Mouse (Mus musculus): ENCODE measurements around the gene Gipc1.
A peak's percentile ranks its signal among the peaks of the same experiment; 100 is the strongest.

Gipc1 gene

DNA sequence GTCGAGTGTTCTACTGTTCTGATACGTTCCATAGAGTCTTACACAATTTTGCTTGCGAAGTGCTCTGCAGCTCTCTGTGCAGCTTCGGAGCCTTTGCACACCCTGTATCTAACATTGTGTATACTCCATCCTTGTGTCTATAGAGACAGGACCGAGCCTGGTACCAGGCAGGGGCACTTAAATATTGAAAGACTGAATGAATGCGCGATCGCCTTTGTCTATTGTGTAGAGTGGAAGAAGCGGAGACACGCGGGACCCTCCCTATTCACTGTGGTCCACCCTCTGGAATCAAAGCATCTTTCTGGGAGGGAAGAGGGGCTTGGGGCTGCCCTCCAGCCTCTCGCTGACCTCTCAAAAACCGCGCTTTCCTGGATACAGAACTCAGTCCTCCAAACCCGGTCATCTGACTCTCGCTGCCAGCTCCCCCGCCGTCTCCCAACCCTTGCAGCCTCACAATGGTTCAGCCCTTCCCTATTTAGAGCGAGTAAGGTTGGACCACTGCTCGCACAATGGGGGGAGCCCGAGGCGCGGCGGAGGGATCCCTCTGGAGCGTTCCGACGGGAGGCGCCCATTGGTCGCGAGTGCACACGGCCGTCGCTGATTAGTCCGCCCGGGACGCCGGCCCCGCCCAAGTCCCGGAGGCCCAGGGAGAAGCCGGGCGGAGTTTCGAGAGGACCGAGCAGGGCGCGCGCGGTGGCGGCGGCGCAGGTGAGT lies at the start of gene Gipc1:
Gipc1 (plus strand) TSS at position 648 of the 714 bp plus-strand sequence.
- peak; percentile 98 for DNase-seq (ENCODE audit: low read depth, low spot score)

- peak; percentile 100 for DNase-seq (ENCODE audit: low read depth, low spot score)
These were observed 44.6 kb upstream of the Gipc1 start, which contains the start of the genes Tecr and Dnajb1 for GRCm38 (mm10) chr8:83607661-83608397. TSS of gene Tecr (minus strand) at chr8:83607971. TSS of gene Dnajb1 (plus strand) at chr8:83608193.

- peak; percentile 91 for DNase-seq (ENCODE audit: low read depth, low spot score)
These were observed 44.1 kb upstream of the Gipc1 start for GRCm38 (mm10) chr8:83608398-83608829.

DNA sequence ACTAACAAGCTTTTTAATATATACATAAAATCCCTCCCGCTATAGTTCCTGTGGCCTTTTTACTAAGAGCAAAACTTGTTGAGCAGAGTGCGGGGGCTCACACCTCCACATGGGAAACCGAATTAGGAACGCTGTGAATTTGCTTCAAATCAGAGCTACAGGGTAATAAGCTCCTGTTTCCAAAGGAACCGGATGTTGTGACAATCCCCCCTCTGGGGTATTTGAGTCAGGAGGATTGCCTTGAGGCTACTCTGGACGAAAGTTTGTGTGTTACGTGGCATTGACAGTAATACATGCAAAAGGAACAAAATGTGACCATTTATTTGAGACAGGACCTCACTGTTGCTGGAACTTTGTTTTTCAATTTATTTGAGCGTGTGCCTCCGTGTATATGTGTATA lies 43.4 kb upstream of the Gipc1 start:
- DNase-seq (ENCODE audit: low read depth, low spot score): no peak

- peak; percentile 11 for DNase-seq (ENCODE audit: low read depth, low spot score)
These were observed 42.8 kb upstream of the Gipc1 start for GRCm38 (mm10) chr8:83609547-83610180.

- DNase-seq (ENCODE audit: low read depth, low spot score): no peak
These were observed 40.6 kb upstream of the Gipc1 start for GRCm38 (mm10) chr8:83611921-83612320.

DNA sequence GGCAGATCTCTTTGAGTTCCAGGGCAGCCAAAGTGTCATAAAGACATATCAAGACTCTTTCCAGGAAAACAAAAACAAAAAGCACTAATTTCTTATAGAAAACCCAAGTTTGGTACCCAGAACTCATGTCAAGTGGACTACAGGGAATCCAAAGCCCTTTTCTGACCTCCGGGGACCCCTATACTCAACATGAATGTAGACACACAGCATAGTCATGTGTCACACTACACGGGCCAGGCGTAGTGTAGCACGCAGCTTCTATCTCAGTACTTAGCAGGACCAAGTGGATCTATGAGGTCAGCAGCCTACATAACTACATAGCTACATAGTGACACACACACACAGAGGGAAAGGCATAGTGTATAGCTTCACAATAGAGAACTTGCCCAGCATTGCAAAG lies 38.8 kb upstream of the Gipc1 start:
- no peak for DNase-seq (ENCODE audit: low read depth, low spot score)

DNA sequence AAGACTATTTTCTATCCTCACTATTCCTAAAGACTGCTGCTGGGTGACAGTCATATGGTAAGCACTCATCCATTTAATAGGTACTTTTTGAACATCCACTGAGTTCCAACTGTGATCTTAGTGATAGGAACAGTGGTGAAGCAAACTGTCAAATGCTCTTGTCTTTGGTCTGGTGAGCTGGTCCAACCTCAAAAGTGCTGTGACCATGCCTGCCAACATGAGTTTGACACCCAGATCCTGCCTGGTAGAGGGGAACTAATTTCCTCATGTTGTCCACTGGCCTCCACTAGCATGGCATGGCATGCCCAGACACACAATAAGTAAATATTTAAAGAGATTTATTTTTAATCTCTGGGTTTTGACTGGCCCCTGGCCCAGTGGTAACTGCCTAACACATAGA lies 35.9 kb upstream of the Gipc1 start:
- no peak for DNase-seq (ENCODE audit: low read depth, low spot score)

GRCm38 (mm10) chr8:83617111-83617510 lies 35.4 kb upstream of the Gipc1 start:
- DNase-seq (ENCODE audit: low read depth, low spot score): no peak

- DNase-seq (ENCODE audit: low read depth, low spot score): no peak
These were observed 33.9 kb upstream of the Gipc1 start for GRCm38 (mm10) chr8:83618566-83618965.

DNA sequence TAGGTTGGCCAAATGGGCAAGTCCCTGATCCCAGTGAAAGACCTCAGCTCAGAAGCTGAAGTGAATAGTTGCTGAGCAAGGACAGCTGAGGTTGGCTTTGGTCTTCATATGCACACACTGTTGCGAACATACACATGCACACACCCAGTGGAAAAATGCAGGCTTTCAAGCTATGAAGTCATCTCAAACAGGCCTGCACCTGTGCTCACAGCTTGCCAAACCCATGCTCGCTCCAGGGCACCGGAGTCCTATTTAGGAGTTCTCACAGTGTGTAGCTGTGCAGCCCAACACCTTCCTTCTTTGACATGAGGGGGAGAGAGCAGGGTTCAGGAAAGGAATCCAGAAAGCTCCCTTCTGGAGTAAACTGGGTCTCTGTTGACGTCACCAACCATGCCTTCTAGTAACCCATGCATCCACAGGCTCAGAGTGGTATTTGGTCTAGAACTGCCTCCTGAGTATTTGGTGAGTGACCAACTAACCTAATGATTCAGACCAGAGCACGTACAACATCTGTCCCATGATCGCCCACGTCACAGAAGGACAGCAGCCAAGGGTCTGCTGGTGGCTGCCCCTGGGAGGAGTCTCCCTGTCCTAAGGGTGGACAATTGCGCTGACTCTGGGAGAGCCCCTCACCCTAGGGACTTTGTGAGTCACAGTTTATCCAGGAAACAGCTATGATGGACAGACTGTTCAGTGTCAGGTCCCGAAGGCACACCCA lies 32.8 kb upstream of the Gipc1 start:
- DNase-seq (ENCODE audit: low read depth, low spot score): no peak

GRCm38 (mm10) chr8:83621691-83622388 lies 30.6 kb upstream of the Gipc1 start:
- no peak for DNase-seq (ENCODE audit: low read depth, low spot score)

DNA sequence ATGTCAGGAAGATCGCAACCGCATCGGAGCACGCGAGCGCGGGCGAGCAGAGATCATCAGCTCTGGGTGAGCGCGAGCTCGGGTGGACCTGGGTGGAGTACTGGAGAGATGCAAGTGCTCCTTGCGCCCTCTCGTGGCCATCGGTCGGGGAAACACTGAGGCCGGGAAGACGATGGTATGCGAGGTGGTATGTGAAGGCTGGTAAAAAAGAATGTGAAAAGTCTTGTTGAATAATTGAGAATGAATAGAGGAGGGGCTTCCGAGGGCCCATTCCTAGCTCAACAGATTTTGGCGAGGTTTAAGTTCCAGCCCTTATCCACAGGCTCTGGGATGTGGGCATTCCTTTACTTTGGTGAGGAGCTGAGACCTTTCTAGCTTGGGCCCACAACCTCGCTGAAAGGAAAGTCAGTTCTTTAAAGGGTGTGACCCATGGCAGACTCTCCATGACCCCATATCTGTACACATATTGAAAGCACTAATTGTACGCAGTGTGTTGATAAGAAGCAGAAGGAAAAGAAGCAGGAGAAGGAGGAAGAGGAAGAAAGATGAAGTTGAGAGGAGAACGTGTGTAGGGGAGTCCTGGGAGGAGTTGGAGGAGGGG lies 30.0 kb upstream of the Gipc1 start:
- DNase-seq (ENCODE audit: low read depth, low spot score): peak; percentile 78

GRCm38 (mm10) chr8:83623549-83623948 lies 28.9 kb upstream of the Gipc1 start:
- no peak for DNase-seq (ENCODE audit: low read depth, low spot score)

- DNase-seq (ENCODE audit: low read depth, low spot score): no peak
These were observed 27.7 kb upstream of the Gipc1 start for GRCm38 (mm10) chr8:83624739-83625138.

- no peak for DNase-seq (ENCODE audit: low read depth, low spot score)
These were observed 26.7 kb upstream of the Gipc1 start for GRCm38 (mm10) chr8:83625676-83626299.

GRCm38 (mm10) chr8:83632083-83632707 lies 20.3 kb upstream of the Gipc1 start:
- no peak for DNase-seq (ENCODE audit: low read depth, low spot score)

DNA sequence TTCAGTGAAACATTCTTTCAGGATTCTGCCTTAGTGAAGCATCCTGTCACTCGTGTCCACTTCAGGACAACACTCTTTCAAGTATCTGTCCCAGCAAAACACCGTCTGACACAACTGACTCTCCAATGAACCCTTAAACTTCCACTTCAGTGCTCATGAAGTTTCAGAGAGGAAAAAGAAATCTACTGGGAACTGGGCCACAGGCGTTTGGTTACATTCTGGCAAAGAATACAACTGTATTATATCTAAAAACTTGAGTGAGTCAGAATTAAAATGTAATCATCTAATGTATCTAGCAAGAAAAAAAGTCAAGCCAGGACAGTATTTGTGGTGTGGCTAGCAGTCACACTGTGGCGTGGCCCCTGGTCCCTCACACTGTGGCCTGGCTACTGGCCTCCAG lies 13.6 kb upstream of the Gipc1 start:
- DNase-seq (ENCODE audit: low read depth, low spot score): no peak

- DNase-seq (ENCODE audit: low read depth, low spot score): no peak
These were observed 12.8 kb upstream of the Gipc1 start for GRCm38 (mm10) chr8:83639649-83640048.

- no peak for DNase-seq (ENCODE audit: low read depth, low spot score)
These were observed 5.0 kb upstream of the Gipc1 start for GRCm38 (mm10) chr8:83647511-83647910.

Measured in A20 (cell line).